Mouse (Mus musculus): ENCODE measurements around the gene Abhd6.

The Abhd6 gene

GRCm38 (mm10) chr14:8032087-8032944 is 29.6 kb downstream of the Abhd6 start:
- peak; percentile 60 to 66 for DNase-seq

- no peak for DNase-seq
These were observed 31.9 kb downstream of the Abhd6 start for GRCm38 (mm10) chr14:8034561-8034960.

- no peak for DNase-seq
These were observed 33.2 kb downstream of the Abhd6 start for GRCm38 (mm10) chr14:8035951-8036350.

GRCm38 (mm10) chr14:8036406-8036805 is 33.7 kb downstream of the Abhd6 start:
- no peak for DNase-seq

DNA sequence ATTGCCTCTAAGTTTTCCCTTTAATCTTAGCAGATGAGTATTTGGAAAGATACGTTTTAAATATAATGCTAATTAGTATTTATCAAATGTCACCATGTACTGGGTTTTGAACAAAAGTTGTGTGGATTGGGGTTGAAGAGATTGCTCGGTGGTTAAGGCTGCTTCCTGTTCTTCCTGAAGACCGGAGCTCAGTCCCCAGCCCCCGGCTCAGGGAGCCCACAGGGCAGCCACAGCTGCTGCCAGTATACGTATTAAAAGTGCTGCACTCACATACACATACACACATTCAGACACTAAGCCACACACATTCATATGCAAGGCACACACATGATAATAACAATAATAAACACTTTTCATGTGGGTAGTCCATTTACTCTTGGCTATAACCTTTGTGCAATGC is 35.4 kb downstream of the Abhd6 start:
- DNase-seq = no peak

DNA sequence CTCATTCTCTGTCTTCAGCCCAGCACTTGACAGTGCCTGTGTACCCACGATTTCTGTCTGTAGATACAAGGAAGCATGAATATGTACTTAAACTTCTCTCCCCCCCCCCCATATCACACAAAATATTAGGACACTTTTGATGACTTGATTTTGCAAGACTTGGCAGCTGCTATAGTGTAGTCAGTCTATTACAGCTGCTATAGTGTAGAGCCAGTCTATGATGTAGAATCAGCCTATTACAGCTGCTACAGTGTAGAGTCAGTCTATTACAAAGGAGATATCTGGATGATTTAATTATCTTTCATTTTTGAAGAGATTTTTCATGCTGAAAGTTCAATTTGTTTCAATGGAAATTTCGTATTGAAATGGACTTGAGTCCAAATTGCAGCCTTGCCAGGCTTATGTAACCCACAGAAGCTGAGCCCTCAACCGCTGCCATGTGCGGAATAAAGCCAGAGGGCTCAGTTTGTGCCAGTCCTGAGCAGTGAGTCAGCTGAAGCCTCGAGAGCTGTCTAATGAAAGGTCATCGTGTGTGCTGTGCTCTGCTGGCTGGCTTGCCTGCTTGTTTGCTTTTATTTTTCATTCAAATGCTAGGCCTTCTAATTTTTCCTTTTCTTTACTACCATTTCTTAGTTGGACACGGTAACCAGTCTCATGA is 36.2 kb downstream of the Abhd6 start:
- DNase-seq = peak; percentile 67 to 79

DNA sequence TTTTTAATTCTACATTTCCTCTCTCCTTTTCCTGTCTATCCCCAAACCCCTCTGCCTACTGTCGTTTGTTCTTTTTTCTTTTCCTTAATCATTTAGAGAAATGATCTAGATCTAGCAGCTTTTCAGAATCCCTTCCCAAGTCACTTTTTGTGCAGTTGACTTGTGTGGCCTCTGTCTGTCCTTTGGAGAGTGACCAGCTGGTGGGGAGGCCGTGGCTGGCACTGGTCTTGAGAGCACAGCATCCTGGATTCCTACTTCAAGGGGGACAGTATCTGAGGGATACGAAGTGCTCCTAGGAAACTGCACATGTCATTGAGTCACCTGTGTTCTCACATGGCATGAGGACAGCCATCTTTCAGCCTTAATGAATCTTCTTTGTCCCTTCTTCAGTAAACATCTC is 37.5 kb downstream of the Abhd6 start:
- no peak for DNase-seq

DNA sequence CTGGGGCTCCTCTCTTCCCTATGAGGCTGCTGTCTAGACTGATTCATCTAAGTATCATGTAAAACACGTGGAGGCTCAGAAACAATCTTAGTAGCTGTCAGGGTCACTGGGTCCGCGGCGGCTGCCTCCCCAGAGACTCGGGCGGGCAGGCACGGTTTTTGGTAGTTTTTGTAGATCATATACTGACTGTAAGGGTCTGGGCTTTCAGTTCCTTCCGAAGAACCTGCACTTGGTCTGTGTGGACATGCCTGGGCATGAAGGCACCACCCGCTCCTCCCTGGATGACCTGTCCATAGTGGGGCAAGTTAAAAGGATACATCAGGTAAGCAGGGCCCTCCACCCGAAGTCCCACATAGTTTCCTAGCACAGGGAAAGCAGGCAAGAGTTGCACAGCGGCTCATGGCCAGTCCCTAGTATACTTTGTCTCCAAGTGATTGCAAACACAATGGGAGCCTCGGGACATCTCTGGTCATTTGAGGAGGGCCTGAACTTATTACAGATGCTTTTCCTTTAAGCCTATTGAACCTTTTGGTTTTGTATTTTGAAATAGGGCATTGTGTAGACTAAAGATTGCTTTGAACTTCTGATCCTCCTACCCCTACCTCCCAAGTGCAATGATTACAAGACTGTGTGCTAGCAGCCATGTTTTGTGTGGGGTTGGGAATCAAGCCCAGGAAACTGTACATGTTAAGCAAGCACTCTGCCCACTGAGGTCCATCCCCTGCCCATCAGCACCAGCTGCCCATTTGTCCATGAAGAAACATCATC is 38.4 kb downstream of the Abhd6 start:
- DNase-seq = no peak

DNA sequence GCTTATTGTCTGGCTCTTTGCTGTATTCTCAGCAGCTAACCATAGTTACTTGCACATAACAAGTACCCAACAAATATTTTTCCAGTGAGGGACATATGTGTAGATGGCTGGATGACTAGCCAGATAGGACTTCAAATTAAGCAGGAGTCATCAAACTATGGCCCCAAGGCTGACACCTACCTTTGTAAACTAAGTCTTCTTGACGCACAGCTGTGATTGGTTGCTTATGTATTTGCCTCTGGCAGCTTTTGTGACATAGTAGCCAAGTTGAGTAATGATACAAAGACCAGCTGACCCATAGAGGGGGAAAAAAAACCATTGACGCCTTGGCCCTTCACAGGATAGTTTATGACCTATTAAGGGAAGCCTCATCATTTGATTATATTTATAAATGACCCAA is 39.4 kb downstream of the Abhd6 start:
- DNase-seq = no peak

DNA sequence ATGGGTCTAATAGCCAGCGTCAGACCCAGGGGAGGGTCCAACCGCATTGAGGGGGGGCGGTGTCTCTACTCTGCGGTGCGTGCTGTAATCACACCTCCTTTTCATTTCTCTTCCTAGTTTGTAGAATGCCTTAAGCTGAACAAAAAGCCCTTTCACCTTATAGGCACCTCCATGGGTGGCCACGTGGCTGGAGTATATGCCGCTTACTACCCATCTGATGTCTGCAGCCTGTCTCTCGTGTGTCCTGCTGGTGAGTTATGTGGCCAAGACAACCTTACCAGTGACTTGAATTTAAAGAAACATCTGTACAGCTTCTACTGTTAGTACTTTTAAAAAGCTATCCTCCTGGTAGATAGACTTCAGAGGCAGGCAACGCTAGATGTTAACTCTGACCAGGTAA is 39.9 kb downstream of the Abhd6 start:
- no peak for DNase-seq

- peak in 1 of 2 experiments; percentile 58 for DNase-seq
These were observed 41.6 kb downstream of the Abhd6 start for GRCm38 (mm10) chr14:8044330-8044729.

- DNase-seq = no peak
These were observed 42.1 kb downstream of the Abhd6 start for GRCm38 (mm10) chr14:8044786-8045185.

DNA sequence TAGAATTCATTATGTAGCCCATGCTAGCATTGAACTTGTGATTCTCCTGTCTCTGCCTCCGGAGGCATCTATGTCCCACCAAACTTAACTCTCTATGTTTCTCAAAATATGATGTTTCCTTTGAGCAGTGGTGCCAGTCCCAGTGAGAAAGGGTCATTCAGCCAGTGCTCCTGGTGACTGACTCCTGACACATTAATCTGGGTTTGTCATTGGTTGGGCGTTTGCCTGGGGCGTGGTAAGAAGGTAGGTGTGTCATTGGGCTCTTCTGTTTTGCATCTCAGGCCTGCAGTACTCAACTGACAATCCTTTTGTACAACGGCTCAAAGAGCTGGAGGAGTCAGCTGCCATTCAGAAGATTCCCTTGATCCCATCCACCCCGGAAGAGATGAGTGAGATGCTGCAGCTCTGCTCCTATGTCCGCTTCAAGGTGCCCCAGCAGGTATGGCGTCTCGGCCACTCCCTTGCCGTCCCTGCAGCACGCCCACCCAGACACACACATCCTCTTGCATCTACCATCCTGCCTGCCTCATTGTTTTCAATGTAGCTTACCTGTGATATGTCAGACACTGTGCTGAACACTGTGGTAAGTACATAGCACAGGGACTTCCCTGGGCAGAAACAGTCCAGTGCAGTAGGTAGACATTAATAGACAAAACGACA is 42.6 kb downstream of the Abhd6 start:
- no peak for DNase-seq

- DNase-seq = no peak
These were observed 44.1 kb downstream of the Abhd6 start for GRCm38 (mm10) chr14:8046839-8047238.

GRCm38 (mm10) chr14:8049334-8049733 is 46.6 kb downstream of the Abhd6 start:
- no peak for DNase-seq

DNA sequence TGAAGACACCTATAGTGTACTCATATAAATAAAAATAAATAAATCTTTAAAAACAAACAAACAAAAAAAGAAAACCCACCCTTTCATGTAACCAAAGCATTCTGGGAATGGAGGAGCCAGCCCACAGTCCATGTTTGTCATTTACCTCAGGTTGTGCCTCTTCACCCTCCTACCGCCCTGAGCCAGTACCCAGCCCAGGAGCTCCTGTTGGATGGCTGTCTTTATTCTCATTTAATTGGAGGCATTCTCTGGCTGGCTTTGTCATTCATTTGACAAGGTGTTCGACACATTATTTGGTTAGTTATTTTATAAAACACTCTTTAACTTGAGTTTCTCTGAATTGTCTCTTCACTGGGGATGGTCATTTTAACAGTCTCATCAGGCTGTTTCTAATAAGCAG is 49.2 kb downstream of the Abhd6 start:
- no peak for DNase-seq

DNA sequence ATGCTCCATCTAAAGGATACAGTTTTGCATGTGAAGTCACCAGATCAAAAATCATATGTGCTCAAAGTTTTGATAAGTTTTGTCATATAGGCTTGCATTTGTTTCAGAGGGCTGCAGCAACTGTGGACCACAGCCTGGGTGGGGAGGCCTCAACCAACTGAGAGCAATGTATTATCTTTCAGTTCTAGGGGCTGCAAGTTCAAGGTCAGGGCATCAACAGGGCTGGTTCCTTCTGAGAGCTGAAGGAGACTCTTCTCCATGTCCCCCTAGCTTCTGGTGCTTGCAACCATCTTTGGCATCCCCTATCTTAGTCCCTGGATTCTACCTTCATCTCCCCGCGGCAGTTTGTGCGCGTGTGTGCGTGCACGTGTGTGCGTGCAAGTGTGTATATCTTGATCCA is 50.0 kb downstream of the Abhd6 start:
- DNase-seq = no peak

GRCm38 (mm10) chr14:8054310-8055102 is 51.8 kb downstream of the Abhd6 start:
- no peak for DNase-seq

DNA sequence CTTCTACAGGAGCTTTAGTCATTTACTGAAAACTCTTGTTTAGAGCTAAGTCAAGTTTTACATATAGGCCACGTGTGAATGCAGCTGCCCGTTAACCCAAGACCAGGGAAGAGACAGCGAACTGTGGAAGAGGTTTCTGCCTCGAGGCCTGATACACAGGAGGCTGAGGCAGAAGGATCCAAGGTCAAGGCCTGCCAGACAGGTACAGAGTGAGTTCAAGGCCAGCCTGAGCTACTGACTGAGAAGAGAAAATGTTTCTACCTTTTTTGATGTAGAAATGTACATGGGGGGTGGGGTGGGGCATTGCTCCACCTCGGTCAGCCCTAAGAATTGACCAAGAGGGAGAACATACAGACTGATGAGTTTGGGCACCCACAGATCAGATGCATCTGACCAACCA is 53.4 kb downstream of the Abhd6 start:
- DNase-seq = no peak

DNA sequence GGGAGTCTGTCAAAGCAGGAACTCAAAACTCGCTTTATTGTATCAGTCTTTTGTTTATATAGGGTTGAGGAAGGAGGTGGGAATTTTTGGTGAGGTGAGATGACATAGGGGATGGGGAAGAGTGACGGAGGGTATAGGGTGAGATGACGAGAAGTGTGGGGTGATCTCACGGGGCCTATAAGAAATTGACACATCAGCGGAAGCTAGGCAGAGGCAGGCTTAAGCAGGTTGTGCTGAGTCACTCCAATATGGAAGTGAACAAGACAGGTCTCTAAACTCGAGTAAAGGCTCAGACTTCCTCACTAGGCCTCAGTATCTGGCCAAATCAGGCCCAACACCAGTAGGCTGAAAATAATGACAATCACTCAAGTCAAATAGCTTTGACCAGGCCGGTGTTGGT is 57.2 kb downstream of the Abhd6 start:
- DNase-seq = no peak

DNA sequence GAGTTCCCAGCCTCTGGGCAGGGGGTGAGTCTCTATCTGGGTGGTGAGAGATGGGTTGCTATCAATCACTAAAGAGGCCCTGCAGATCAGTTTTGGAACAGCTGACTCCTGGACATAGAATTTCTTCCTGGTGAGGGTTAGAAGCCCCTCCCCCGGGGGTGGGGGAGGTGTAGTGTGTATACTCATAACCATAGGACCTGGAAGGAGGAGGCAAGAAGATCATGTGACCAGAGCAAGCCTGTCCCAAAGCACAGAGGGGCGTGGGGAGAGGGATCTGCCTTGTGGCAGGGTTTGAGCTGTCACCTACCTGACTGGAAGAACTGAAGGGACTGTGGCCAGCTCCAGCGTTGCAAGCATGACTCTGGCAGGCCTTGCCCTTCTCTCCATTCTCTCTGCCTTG is 59.4 kb downstream of the Abhd6 start:
- DNase-seq = no peak

All from cerebellum, postnatal 25 days (tissue).